Mouse (Mus musculus) midbrain, embryonic 10.5 days (tissue): ENCODE data around the gene Tnk2. TPM values are rescaled to one million over a fixed set of nuclear protein-coding genes. Genes with fewer than 3 reads are reported as not detected.
"Not testable (repeated sequence)": the region's sequence is repeated elsewhere in the genome, so short reads cannot be mapped to it uniquely, and the experiment has no call there.

Experiments
- DNase-seq: peaks from one replicate; pipeline ENCODE4 v3.0.0-alpha.2; 2017; ENCODE audit warnings: low spot score
- H3K27ac ChIP-seq: fragments of 300-500 bp; sonication (generic); replicated peaks from 2 replicates; pipeline ENCODE4 v1.5.1; 2016; ENCODE audit warnings: mild to moderate bottlenecking
- H3K27me3 ChIP-seq: fragments of 300-500 bp; sonication (generic); 2 replicates; pipeline ENCODE4 v1.6.1; 2016; ENCODE audit warnings: low read depth, mild to moderate bottlenecking; ENCODE audit not compliant: poor library complexity, severe bottlenecking
- H3K36me3 ChIP-seq: fragments of 300-500 bp; sonication (generic); 2 replicates; pipeline ENCODE4 v1.6.1; 2016; ENCODE audit warnings: mild to moderate bottlenecking, moderate library complexity
- H3K4me1 ChIP-seq: fragments of 300-500 bp; sonication (generic); 2 replicates; pipeline ENCODE4 v1.6.1; 2016
- H3K4me3 ChIP-seq: fragments of 300-500 bp; sonication (generic); 2 replicates; pipeline ENCODE4 v1.5.1; 2016; ENCODE audit warnings: mild to moderate bottlenecking, moderate library complexity
- H3K9me3 ChIP-seq: fragments of 300-500 bp; sonication (generic); replicated peaks from 2 replicates; pipeline ENCODE4 v1.6.1; 2016; ENCODE audit warnings: mild to moderate bottlenecking
- WGBS: fragments of 180-500 bp; shearing (Covaris S2); methylation state at CpG from one replicate; pipeline ENCODE4 v1.1.7; 2016; 5-methylcytosine and 5-hydroxymethylcytosine counted together
- polyA plus RNA-seq: library from polyadenylated mRNA; unstranded; fragments of >200 nt; fragmentation: Nextera tagmentation; extraction: Ambion mirVana; gene quantifications from 2 replicates; pipeline ENCODE4 v1.2.1, GENCODE M21; 2016

Tnk2 gene
- polyA plus RNA-seq, 1 experiment from 2014 or later: 8.4 TPM

- Histone ChIP-seq H3K27ac (0 out of 2 replicates have a peak overlapping the region, but pooled peaks have one; percentile 38), H3K4me1 (peaks cover 20% of the 10 kb centered on the region), H3K36me3 (no peaks in the 10 kb centered on the region), H3K4me3 (no peak overlapping the region), H3K27me3 (no peaks in the 10 kb centered on the region), H3K9me3 (no peaks in the 10 kb centered on the region)
- 16% methylated on average over 8 of the region's 8 CpGs for WGBS
- peak; percentile 86 for DNase-seq
These were observed 5.2 kb upstream of the Tnk2 start for GRCm38 (mm10) chr16:32638476-32638875.

GRCm38 (mm10) chr16:32640096-32640495 is 3.6 kb upstream of the Tnk2 start:
- Histone ChIP-seq H3K36me3 (no peaks in the 10 kb centered on the region), H3K9me3 (no peaks in the 10 kb centered on the region), H3K4me3 (no peak overlapping the region), H3K4me1 (peaks cover 30% of the 10 kb centered on the region), H3K27ac (no peak overlapping the region), H3K27me3 (no peaks in the 10 kb centered on the region)
- no peak for DNase-seq
- 89% methylated on average over 5 of the region's 5 CpGs for WGBS

DNA sequence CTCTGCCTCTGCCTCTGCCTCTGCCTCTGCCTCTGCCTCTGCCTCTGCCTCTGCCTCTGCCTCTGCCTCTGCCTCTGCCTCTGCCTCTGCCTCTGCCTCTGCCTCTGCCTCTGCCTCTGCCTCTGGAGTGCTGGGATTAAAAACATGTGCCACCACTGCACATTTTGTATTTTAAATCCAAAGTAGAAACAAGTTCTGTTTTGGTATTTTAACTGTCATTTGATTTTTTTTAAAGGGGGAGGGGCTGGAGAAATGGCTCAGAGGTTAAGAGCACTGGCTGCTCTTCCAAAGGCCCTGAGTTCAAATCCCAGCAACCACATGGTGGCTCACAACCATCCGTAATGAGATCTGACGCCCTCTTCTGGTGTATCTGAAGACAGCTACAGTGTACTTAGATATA is 3.0 kb upstream of the Tnk2 start:
- 70% methylated on average over 2 of the region's 2 CpGs for WGBS
- not testable (repeated sequence) for H3K36me3 ChIP-seq, H3K27me3 ChIP-seq

GRCm38 (mm10) chr16:32641440-32642219 is 2.0 kb upstream of the Tnk2 start:
- no peak overlapping the region for H3K4me3 ChIP-seq
- no peak overlapping the region; the same call in 1 of the 2 replicates for H3K27ac ChIP-seq
- H3K4me1 ChIP-seq: peaks cover 45% of the 10 kb centered on the region
- 75% methylated on average over 18 of the region's 20 CpGs for WGBS
- H3K36me3 ChIP-seq: 0 out of 2 replicates have a peak, but pooled peaks cover 3% of the 10 kb centered on the region
- no peak for DNase-seq
- H3K9me3 ChIP-seq: no peaks in the 10 kb centered on the region
- H3K27me3 ChIP-seq: no peaks in the 10 kb centered on the region; the same call in 1 of the 2 replicates

More for the DNA sequence above, 3.0 kb upstream of the Tnk2 start:
- H3K27ac ChIP-seq, DNase-seq, H3K9me3 ChIP-seq, H3K4me3 ChIP-seq: not testable (repeated sequence)
- peaks cover 36% of the 10 kb centered on the region for H3K4me1 ChIP-seq

DNA sequence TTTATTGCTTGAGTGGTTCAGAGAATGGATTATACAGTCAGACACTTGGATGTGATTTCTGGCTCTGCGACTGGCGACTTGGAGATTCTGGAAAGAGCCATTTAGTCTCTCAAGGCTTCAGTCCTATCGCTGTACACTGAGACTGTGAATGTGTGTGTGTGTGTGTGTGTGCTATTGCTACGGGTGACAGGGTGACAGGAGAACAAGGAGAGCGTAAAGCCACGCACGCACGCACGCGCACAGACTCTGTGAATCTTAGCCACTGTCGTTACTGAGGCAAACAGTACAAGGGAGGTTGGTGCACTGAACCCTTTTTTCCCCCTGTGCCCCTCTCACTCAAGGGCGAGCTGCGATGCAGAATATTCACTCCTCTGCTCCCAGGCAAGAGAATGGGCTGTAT is 1.4 kb upstream of the Tnk2 start:
- H3K4me3 ChIP-seq: no peak overlapping the region
- no peak overlapping the region for H3K27ac ChIP-seq
- peaks cover 43% of the 10 kb centered on the region for H3K4me1 ChIP-seq
- 74% methylated on average over 13 of the region's 13 CpGs for WGBS
- H3K9me3 ChIP-seq: no peaks in the 10 kb centered on the region
- no peak for DNase-seq
- no peaks in the 10 kb centered on the region; the same call in 1 of the 2 replicates for H3K27me3 ChIP-seq
- H3K36me3 ChIP-seq: 0 out of 2 replicates have a peak, but pooled peaks cover 3% of the 10 kb centered on the region

DNA sequence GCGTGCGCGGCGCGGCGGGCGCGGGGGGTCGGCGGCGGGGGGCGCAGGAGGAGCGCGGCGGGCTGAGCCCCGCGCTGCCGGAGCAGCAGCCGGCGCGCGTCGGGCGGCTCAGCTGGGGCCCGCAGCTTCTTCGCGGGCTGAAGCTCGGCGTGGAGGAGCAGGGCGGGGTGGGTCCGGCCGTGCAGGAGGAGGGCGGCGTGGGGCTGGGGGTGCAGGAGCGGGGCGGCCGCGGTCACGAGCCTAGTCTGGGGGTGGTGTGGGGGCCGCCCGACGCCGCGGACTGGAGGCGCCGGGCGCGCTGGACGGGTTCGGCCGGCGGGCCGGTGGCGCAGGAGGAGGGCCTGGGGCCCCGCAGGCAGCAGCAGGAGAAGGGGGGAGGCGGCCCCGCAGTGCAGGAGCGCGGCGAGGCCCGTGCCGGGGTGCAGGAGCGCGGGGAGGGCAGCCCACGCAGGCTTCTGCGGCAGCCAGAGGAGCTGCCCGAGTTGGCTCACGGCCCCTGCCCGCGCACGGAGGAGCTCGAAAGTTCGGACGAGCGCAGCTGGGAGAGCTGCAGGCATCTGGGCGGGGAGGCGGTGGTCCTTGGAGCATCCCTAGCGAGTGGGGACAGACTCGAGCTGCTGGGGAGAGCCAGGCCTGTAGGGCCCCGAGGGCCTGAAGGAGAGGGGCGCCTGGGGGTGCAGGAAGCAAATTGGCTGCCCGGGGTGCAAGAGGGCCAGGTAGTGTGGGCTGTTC is 561 bp downstream of the Tnk2 start:
- WGBS: 3% methylated on average over 80 of the region's 82 CpGs
- peaks cover 38% of the 10 kb centered on the region for H3K4me1 ChIP-seq
- H3K4me3 ChIP-seq: peak overlapping the region; percentile 95
- peak; percentile 72 for DNase-seq
- no peaks in the 10 kb centered on the region for H3K9me3 ChIP-seq
- H3K36me3 ChIP-seq: 0 out of 2 replicates have a peak, but pooled peaks cover 3% of the 10 kb centered on the region
- peak overlapping the region; percentile 96 for H3K27ac ChIP-seq
- no peaks in the 10 kb centered on the region; the same call in 1 of the 2 replicates for H3K27me3 ChIP-seq

GRCm38 (mm10) chr16:32644801-32645170 is 1.1 kb downstream of the Tnk2 start:
- peak overlapping the region; percentile 96 for H3K27ac ChIP-seq
- no peak for DNase-seq

GRCm38 (mm10) chr16:32645361-32645914 is 1.8 kb downstream of the Tnk2 start:
- H3K36me3 ChIP-seq: 0 out of 2 replicates have a peak, but pooled peaks cover 3% of the 10 kb centered on the region
- H3K9me3 ChIP-seq: no peaks in the 10 kb centered on the region
- WGBS: 26% methylated on average over 14 of the region's 14 CpGs
- no peak overlapping the region for H3K27ac ChIP-seq
- H3K4me1 ChIP-seq: peaks cover 38% of the 10 kb centered on the region
- H3K27me3 ChIP-seq: no peaks in the 10 kb centered on the region; the same call in 1 of the 2 replicates
- no peak for DNase-seq
- H3K4me3 ChIP-seq: peak overlapping the region; percentile 95

More at GRCm38 (mm10) chr16:32644801-32645170, 1.1 kb downstream of the Tnk2 start:
- Histone ChIP-seq H3K4me3 (peak overlapping the region; percentile 95), H3K4me1 (peaks cover 38% of the 10 kb centered on the region), H3K36me3 (0 out of 2 replicates have a peak, but pooled peaks cover 3% of the 10 kb centered on the region), H3K27me3 (no peaks in the 10 kb centered on the region; the same call in 1 of the 2 replicates), H3K9me3 (no peaks in the 10 kb centered on the region)
- 11% methylated on average over 12 of the region's 12 CpGs for WGBS

DNA sequence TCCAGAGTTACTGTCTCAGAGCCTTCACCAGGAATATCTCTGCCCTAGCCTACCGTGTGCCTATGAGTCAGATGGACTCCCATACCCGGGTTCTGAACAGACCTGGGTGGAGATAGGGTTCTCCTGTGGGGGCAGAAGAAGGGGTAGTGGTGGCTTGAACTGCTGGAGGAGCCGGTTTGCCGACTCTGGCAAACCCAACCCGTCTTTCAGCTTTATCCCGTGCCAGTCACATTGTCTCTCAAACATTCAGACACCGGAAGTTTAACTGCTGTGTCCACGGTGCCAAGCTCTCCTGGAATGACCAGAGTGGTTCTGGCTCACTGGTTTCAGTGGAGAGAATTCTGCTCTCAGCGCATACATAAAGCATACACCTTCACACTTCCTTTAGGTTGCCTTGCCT is 2.3 kb downstream of the Tnk2 start:
- no peak overlapping the region for H3K27ac ChIP-seq
- H3K36me3 ChIP-seq: peaks cover 7% of the 10 kb centered on the region
- no peaks in the 10 kb centered on the region for H3K9me3 ChIP-seq
- no peaks in the 10 kb centered on the region; the same call in 1 of the 2 replicates for H3K27me3 ChIP-seq
- H3K4me1 ChIP-seq: peaks cover 38% of the 10 kb centered on the region
- H3K4me3 ChIP-seq: peak overlapping the region; percentile 95
- DNase-seq: no peak
- 88% methylated on average over 9 of the region's 9 CpGs for WGBS

DNA sequence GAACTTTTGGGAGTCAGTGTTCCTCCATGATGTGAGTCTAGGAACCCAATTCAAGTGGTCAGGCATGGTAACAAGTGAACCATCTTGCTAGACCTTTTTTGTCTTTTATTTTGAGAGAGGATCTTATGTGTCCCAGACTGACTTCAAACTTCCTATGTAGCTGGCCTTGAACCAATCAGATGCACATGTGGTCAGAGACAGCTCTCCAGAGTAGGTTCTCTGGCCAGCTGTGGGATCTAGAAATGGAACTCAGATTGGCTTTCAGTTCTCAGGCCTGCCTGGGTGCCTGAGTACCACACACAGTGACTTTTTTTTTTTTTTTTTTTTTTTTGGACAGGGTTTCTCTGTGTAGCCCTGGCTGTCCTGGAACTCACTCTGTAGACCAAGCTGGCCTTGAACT is 4.0 kb downstream of the Tnk2 start:
- H3K4me1 ChIP-seq: peaks cover 26% of the 10 kb centered on the region
- no peak overlapping the region for H3K27ac ChIP-seq
- no peak overlapping the region for H3K4me3 ChIP-seq
- peaks cover 18% of the 10 kb centered on the region for H3K36me3 ChIP-seq
- DNase-seq: no peak
- H3K27me3 ChIP-seq: no peaks in the 10 kb centered on the region; the same call in 1 of the 2 replicates
- no peaks in the 10 kb centered on the region for H3K9me3 ChIP-seq

GRCm38 (mm10) chr16:32650461-32650860 is 6.8 kb downstream of the Tnk2 start:
- Histone ChIP-seq H3K9me3 (no peaks in the 10 kb centered on the region), H3K4me1 (peaks cover 18% of the 10 kb centered on the region), H3K4me3 (no peak overlapping the region), H3K27ac (no peak overlapping the region), H3K27me3 (no peaks in the 10 kb centered on the region; the same call in 1 of the 2 replicates), H3K36me3 (peaks cover 28% of the 10 kb centered on the region)
- no peak for DNase-seq

- Histone ChIP-seq H3K27me3 (no peaks in the 10 kb centered on the region; the same call in 1 of the 2 replicates), H3K4me3 (no peak overlapping the region), H3K36me3 (peaks cover 27% of the 10 kb centered on the region), H3K4me1 (peaks cover 11% of the 10 kb centered on the region), H3K27ac (no peak overlapping the region), H3K9me3 (no peaks in the 10 kb centered on the region)
- 85% methylated on average over 5 of the region's 5 CpGs for WGBS
- DNase-seq: no peak
These were observed 7.4 kb downstream of the Tnk2 start for GRCm38 (mm10) chr16:32650974-32651618.
